Mouse (Mus musculus): ENCODE data around the gene Armc8.
A peak's percentile ranks its signal among the peaks of the same experiment; 100 is the strongest.

The Armc8 gene

GRCm38 (mm10) chr9:99492634-99493200, 76.0 kb downstream of the Armc8 start:
- DNase-seq: no peak

- no peak for DNase-seq
Measured at GRCm38 (mm10) chr9:99491050-99491449, 77.6 kb downstream of the Armc8 start.

- DNase-seq: no peak
Measured at GRCm38 (mm10) chr9:99487841-99488240, 80.9 kb downstream of the Armc8 start.

GRCm38 (mm10) chr9:99487126-99487695, 81.5 kb downstream of the Armc8 start:
- DNase-seq: no peak

- DNase-seq: no peak
Measured at GRCm38 (mm10) chr9:99485144-99485543, 83.6 kb downstream of the Armc8 start.

- DNase-seq: no peak
Measured at GRCm38 (mm10) chr9:99484632-99485031, 84.1 kb downstream of the Armc8 start.

GRCm38 (mm10) chr9:99483191-99483590, 85.5 kb downstream of the Armc8 start:
- no peak for DNase-seq

- no peak for DNase-seq
Measured at GRCm38 (mm10) chr9:99480764-99481163, 87.9 kb downstream of the Armc8 start.

GRCm38 (mm10) chr9:99479181-99479711, 89.5 kb downstream of the Armc8 start:
- no peak for DNase-seq

GRCm38 (mm10) chr9:99471334-99471733, 97.4 kb downstream of the Armc8 start:
- no peak for DNase-seq

GRCm38 (mm10) chr9:99470347-99471092, 98.2 kb downstream of the Armc8 start:
- no peak for DNase-seq

- DNase-seq: peak; percentile 16
Measured at GRCm38 (mm10) chr9:99469681-99470273, 98.9 kb downstream of the Armc8 start.

- DNase-seq: no peak
Measured at GRCm38 (mm10) chr9:99468572-99468971, 100.1 kb downstream of the Armc8 start.

- DNase-seq: no peak
Measured at GRCm38 (mm10) chr9:99464876-99465275, 103.8 kb downstream of the Armc8 start.

- no peak for DNase-seq
Measured at GRCm38 (mm10) chr9:99459730-99460129, 109.0 kb downstream of the Armc8 start.

- peak; percentile 71 for DNase-seq
Measured at GRCm38 (mm10) chr9:99458529-99459208, 110.0 kb downstream of the Armc8 start.

- DNase-seq: no peak
Measured at GRCm38 (mm10) chr9:99454211-99454610, 114.5 kb downstream of the Armc8 start.

- DNase-seq: no peak
Measured at GRCm38 (mm10) chr9:99451161-99451560, 117.5 kb downstream of the Armc8 start, which contains the start of gene Nme9. TSS of gene Nme9 (plus strand) at chr9:99451475.

- DNase-seq: no peak
Measured at GRCm38 (mm10) chr9:99449886-99450647, 118.6 kb downstream of the Armc8 start.

- DNase-seq: no peak
Measured at GRCm38 (mm10) chr9:99447323-99447722, 121.4 kb downstream of the Armc8 start.

GRCm38 (mm10) chr9:99446259-99446658, 122.4 kb downstream of the Armc8 start:
- DNase-seq: no peak

GRCm38 (mm10) chr9:99444590-99445178, 124.0 kb downstream of the Armc8 start:
- peak; percentile 42 for DNase-seq
